Mouse (Mus musculus) embryo, embryonic 10 days (tissue): Measurements from ENCODE around the gene Pitpnm2.

ENCODE experiments used
- DNase-seq: peaks from one replicate; pipeline ENCODE4 v3.0.0-alpha.2; 2015; ENCODE audit warnings: low spot score

The Pitpnm2 gene

DNA sequence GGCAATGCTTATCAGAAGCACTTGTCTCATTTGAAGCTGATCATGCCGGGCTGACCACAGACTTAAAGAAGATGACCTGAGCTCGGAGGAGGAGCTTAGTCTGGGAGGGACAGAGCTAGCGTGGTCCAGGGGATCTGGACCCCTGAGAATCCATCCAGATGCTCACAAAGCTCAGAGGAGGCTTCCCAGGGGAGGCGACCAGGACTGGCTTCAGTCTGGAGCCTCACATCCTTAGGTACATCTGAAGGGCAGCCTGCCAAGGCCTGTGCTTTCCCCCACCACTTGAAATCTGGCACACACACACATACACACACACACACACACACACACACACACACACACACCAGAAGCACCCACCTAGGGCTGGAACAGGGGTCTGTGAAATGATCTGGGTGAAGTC lies 47.5 kb downstream of the Pitpnm2 start:
- DNase-seq: no peak

DNA sequence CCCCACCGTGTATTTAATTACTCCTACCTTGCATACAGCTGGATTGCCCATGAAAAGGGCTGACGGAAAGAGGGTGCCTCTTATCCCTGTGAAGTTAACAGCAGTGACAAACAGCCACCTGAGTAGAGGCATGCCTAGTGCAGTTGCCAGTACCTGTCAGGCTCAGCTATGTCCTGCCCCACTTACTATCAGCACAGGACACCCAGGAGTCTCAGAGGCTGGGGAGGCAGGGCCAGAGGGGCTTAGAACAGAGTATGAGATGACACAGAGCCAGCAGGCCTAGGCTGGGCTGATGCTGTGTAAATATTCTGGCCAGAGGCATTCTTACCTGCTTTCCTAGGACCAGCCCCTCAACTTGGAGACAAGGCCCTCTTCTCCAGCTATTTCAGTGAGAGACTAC lies 48.0 kb downstream of the Pitpnm2 start:
- DNase-seq: no peak

DNA sequence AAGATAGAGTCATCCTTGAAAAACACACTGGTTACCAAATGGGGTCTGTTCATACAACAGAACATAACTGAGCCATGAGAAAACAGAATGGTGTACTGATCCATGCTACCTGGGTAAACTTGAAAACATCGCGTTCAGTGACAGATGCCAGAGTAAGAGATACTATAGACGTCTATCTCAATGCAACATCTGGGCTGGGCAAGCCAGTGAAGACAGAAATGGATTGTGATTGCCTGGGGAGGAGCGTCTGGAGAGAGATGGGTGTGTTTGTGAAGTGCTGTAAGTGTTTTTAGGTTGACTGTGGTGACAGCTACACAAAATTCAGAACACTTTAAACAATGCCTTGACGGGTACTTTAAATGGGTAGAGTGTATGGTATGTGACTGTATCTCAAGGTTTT lies 48.7 kb downstream of the Pitpnm2 start:
- no peak for DNase-seq

DNA sequence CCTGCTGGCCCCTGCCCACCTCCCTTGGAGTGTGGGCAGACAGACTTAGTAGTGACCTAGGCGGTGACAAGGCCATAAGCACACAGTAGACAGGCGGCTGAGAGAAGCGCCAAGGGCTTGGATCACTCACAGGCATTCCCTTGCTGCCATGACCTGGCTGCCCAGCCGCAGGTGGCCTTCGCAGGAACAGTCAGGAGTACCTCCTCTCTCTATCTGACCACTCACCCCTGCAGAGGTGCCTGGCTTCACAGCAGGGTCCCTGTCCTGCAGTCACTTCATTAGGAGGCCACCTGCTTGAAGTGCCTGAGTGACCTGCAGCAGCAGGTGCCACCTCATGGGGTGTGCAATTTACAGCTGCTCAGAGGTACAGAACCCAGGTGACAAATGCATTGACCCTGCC lies 50.4 kb downstream of the Pitpnm2 start:
- no peak for DNase-seq

DNA sequence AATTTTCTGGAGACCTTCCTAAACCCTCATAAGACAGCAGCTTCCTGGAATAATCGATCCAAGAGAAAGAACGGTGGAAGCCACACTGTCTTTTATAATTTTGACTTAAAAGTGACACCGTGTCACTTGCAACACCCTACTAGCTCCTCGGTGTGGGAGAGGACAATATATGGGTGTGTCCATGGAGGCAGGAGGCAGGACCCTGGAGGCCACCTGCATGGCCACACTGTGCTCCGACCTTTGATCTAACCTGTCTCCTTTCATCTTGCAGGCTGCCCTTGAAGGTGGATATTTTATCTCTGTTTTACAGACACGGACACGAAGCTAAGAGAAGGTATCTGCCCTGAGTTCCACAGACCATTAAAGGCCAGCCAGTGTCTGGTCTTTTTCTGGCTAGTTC lies 51.1 kb downstream of the Pitpnm2 start:
- DNase-seq: no peak

DNA sequence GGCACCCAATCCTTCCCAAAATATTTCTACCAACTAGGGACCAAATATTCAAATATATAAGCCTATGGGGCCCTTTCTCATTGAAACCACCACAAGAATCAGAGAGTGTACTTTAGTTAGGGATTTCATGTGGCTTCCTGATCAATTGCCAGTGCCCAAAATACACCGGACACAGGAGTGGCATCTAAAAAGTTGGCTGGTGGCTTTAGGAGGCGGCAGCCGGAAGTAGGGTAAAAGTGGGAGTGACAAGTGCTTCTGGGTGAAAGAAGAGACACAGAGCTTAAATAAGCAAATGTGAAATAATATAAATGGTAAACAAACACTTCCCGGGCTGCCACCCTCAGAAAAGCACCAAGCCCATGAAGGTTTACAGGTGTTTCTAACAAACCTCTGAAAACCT lies 53.5 kb downstream of the Pitpnm2 start:
- DNase-seq: no peak

DNA sequence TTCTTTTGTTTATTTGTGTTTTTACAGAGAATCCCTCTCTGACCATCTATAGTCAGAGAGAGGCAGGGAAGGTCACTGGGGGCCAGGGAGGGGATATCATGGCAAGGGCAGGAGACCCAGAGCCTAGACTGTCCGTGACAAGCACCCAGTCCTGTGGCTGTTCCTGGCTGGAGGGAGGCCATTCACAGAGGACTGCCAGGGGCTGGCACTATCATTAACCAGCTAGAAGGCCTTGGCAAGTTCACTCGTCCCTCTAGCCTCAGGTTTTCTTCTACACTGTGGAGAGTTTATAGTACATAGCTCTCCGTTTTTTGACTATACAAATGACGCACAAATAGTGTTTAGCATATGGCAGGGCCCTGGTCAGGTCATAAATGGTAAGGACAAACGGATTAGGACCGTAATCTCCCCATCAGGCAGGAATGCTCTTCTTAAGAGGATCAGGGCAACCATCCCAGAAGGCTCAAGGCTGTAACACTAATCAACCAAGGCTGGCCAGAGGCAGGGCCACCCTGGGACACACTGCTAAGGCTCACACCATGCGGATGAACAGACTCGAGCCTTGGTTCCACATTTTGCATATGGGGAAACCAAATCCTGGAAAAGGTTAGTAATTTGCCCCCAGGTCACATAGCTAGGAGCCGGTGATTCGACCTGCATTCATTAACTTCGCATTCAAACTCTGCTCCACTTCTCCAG lies 55.0 kb downstream of the Pitpnm2 start:
- DNase-seq: no peak

DNA sequence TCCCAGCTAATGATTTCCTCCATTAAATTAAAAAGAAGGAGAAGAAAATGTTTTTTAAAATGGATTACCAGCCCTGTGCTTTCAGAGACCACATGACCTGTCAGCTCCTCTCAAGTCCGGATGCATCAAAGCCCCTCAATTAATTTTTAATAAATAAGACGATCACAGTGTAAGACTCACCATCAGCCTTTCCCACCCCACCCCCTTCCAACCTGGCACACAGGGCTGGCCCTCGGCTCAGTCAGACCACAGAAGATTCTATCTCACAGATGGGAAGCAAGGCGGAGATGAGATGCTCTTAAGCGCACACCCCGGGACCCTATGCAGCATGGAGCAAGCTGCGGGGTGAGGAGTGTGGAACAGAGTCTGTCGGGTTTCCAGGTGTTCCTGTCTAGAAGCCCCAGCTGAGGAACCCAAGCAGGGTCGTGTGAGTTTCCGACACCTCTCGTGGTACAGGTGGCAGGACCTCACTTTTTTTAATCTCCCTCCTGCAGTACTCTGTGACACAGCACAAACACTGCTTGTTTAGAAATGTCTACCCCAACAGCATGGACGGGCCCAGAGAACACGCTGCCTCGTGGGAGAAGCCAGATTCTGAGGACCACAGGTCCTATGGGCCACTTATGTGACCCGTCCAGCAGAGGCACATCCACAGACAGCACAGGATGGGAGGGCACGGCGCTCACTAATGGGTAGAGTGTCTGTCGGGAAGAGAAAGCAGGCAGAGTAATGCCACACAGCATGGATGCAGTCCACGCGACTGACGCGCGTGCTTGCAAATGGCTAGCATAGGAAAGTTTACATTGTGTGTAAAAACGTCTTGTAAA lies 56.1 kb downstream of the Pitpnm2 start:
- no peak for DNase-seq

DNA sequence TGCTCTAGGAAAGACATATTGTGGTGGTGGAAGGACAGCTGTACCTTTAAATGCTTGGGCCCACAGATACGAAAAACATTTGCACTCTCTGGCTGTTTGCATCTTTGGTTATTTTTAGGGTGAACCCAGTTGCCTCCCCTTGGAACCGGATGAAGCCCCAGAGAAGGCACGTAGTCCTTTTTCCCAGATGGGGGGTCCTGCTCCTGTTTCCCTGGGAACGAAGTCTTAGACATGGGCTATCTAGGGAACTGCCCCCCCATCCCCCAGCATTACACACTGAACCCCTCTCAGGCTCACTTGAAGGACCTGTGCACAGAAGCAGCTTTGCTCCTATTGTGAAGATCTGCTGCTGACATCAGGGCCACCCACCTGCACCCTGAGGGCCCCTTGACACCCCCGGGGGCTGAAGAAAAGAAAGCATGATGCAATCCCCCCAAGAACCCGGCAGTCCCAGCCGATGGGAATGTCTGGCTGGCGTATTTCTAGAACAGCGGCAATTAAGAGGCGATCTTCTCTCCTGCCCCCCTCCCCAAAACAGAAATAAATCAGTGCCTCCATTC lies 56.8 kb downstream of the Pitpnm2 start:
- no peak for DNase-seq

DNA sequence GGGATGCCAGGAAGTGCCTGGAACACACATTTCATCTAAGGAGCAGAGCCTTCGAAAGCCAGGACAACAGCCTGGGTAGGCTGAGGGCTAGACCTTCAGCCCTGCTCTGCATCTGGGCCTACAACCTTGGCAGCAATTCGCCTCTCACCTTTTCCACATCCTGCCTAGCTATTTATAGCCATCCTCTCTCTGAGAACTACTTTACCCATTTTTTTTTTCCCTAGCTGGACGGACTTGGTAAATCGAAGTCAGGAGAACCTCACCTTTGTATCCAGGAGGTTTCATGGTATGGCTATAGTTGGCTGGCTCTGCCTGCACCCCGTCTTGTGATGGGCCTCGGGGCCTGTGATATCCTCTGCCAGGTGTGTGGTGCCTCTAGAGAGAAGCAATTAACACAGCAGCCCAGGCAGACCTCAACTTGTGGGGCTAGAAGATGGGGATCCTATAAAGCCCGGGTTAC lies 57.3 kb downstream of the Pitpnm2 start:
- no peak for DNase-seq

DNA sequence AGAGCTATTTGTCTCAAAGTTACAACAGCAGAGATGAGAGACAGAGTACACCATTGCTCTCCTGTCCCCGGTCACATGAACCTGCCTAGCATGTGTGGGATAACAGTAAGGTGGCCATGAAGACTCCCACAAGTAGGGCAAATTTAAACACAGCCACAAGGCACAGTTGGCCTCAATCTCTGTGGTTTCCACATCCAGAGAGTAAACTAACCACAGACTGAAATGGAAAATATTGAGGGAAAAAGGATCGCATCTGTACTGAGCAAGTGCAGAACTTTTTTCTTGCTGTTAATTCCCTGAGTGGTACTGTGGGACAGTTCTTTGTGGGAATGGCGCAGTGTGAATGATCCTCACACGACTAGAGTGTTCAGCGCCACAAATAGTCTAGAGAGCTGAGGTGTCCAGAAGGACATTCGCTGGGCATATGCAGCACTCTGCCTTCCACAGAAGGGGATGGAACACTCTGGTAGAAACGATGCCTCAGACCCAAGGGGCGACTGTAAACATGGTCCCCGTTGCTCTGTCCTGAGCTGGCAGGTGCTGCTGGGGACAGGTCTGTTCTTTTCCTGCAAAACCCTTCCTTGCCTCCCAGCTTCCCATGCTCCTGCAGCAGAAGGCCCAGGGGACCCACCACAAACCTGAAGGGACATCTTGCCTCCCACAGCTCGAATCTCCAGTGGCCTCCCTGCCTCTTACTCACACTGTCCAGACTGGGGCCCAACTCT lies 59.3 kb downstream of the Pitpnm2 start:
- no peak for DNase-seq

DNA sequence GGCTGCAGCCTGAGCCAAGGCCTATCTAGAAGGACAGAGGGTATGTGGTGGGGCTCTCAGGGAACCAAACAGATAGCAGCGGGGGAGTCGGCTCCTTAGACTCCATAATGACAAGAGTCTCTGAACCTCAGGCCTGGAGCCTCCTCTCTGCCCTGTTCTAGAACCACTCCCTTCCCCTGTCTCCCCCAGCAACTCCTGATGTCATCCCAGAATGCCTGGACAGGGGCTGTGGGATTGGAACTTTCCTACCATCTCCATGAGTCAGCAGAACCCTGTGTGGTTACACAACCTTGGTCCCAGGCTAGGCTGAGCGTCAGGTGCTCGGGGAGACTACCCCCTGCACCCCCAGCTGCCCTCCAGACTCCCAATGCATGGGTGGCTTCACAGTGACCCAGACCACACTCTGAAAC lies 60.0 kb downstream of the Pitpnm2 start:
- DNase-seq: no peak

DNA sequence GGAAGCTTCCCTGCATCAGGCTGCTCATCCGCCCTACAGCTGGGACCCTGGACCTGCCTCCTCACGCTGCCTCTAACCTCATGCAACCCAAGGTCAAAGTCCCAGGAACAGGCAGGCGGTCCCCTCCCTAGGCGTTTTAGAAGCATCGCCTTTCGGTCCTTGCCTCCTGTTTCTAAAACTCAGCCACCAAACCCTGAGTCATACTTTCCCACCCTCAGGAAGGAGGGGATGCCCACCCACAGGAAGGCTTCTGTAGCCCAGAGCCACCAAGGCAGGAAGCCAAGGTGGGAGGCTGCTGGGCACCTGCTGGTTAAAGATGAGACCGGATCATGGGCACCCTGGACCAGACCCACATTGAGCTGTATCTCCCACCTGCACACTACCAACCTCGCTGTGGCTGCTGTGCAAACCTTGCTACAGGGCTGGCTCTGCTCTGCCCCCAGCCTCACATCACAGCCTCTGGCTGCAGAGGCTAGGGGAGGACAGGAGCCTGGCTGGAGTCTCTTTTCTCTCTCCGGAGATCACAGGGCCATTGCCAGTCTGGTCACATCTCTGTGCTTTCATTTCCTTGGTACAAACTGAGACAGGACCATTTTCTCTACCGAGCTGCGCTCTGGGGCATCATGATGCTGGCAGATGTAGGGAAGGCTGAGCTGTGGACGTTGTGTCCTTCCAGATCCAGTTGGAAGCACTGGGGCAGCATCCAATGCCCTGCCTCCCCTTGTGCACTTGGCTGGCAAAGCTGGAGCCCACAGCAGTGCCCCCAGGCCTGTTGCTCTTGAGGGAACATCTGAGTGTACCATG lies 61.9 kb downstream of the Pitpnm2 start:
- DNase-seq: no peak

DNA sequence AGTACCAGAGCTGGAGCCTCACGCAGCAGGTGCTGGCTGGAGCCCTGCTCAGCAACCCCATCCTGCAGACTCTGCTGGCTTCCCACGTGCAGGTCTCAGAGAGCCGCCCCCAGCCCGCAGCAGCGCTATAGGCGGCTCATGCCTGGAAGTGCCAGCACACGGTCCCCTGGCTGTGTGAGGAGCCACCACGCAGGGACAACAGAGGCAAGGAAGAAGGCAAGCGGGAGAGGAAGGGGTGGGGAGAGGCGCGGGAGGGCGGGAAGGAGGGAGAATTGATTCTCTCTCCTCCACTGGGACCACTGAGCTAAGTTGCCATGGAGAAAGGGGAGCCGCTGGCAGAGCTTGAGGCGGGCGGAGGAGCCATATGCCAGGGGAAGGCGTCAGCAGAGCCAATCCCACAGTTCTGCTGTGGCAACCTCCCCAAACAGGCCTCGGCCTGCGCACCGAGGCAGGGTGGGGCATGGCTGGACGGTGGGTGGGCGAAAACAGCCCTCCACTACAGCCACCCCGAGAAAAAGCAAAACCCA lies 62.5 kb downstream of the Pitpnm2 start:
- DNase-seq: peak; percentile 47

DNA sequence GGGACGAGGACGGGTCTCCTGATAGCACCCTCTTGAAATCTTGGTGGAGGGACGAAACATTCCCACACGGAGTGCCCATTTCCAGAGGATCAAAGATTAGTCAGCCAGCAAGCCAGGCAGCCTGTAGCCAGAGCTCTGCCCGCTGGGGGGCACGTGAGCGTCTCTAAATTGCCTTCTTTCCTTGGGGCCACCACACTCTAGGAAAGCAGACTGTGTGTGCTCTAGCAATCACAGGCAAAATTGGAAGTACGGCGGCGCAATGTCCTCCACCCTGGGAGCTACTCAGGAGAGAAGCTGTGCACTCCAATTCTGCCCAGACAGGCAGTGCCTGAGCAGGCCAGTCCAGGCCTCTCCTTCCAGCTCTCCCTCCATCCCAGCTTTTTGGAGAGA lies 63.1 kb downstream of the Pitpnm2 start:
- no peak for DNase-seq

DNA sequence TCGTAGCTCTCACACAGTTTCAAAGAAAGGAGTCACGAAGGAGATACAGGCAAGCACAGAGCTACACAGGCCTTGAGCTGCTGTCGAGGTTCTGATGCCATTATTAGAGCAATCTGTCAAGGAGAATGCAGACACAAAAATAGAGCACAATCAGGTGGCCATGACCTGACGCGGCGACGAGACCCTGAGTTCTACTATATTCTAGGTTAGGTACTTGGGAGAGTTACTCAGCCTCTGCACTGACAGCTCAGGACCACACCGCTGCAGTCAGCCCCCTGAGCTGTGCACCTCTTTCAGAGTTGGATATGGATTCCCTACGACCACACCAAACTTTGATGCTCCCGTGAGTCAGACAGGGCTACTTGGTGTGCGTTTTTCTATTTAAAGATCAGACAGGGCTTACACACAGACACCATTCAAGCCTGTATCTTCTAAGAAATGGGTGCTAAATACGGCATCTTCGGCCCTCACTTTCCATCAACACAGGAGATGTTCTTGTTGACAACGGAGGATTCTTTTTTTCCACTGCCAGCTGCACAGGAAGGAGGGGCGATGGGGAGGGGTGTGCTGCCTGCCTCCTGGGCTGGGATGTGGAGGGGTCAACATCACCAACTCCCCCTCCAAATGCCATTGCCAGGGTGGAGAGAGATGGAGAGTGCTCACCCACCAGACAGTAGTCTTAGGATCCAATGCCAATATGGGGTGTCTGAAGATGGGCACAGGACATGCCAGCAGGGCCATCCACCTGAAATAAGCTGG lies 63.7 kb downstream of the Pitpnm2 start:
- no peak for DNase-seq

DNA sequence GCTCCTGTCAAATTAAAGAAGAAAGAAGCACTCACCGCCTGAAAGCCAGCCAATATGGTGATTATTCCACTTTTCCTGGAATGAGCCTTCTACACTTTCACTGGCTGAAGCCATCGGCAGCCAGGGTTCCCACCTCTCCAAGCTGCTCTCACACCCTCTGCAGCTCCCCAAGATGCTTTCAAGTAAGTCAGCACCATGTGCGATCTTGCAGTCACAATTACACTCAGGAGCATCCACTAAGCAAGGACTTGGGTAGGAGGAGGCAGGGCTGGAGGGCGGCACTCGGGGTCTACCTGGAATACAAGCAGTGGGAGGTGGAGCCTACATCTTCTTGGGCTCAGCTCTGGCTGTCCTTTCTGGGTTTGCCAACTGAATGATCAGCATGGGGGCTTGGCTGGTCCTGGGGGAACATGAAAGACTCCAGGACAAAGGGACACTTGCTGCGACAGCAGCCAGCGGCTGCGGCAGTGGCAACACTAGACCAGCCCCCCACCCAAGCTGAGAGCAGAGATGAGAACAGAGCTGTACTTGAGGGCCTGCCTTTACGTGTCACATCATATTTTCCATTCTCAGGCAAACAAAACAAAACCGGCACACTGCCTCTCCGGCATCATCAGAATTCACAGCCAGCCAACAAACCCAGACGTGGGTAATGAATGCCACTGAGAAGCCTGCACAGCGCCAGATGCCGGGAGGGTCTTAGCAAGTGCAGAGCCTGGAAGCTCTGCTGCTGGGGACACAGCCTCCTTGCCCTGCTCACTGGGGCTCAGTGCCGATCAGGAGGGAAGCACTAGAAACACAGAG lies 64.5 kb downstream of the Pitpnm2 start:
- DNase-seq: peak; percentile 33

DNA sequence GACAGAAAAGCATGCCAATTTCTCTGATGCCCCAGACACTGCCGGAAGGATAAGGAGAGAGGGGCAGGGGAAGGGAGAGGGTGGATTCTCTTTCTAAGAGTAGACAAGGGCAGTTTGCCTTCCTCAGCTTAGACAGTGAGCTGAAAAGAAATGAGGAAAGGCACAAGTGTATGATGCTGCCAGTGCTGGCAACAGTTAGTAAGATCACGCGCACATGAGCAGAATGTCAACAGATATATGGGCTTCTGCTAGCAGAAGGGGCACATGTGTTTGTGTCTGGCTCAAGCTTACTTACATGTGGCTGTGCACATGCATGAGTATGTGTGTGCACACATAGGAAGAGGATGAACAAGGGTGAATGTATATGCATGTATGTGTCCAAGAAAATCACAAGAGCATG lies 65.4 kb downstream of the Pitpnm2 start:
- no peak for DNase-seq

DNA sequence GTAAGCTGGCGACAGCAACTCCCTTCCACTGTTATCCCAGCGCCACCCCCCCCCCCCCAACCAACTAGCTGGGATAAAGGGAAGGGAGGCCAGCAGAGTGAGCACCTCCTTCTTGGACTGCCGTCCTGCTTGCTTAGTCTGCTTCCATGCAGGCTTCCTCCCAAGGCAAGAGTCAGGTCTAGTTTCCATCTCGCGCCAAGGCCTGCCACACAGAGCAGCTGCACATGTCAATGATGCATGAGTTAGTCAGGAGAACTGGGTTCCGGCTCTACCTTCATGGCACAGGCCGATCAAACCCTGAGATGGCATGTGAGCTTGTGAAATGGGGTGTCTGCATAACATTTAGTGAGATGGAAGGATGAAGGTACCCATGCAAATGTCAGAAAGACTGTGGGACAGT lies 66.9 kb downstream of the Pitpnm2 start:
- no peak for DNase-seq

DNA sequence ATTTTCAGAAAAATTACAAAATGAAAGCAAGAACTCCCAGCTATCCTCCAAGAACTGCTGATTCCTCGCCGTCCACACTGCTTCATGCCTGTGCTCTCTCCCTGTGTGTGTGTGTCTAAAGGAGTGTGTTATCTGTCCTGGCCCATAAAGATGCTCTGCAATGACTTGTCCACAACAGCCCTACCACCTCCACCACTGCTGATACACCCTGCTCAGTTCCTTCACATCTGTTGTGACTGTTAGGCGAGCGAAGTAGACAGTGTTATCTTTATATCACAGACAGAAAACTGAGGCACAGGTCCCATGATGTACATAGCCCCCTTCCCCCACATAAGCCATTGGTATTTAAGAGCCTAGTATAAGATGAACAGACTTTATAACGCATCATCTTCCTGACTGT lies 67.5 kb downstream of the Pitpnm2 start:
- no peak for DNase-seq
